Mouse (Mus musculus) B cell, adult 2 months (primary cell): ENCODE results near the gene Iqsec3.
A peak's percentile ranks its signal among the peaks of the same experiment; 100 is the strongest.

ENCODE experiments used
- DNase-seq, 2 experiments: peaks; one replicate each; pipeline ENCODE4 v3.0.0; 2022

Iqsec3 gene

GRCm38 (mm10) chr6:121453776-121454175 is 19.7 kb downstream of the Iqsec3 start:
- no peak for DNase-seq

GRCm38 (mm10) chr6:121451703-121452102 is 21.8 kb downstream of the Iqsec3 start:
- DNase-seq = no peak

GRCm38 (mm10) chr6:121440696-121441220 is 32.7 kb downstream of the Iqsec3 start:
- DNase-seq = no peak

GRCm38 (mm10) chr6:121424830-121425229 is 48.6 kb downstream of the Iqsec3 start:
- no peak for DNase-seq

- DNase-seq = no peak
Measured at GRCm38 (mm10) chr6:121424403-121424802, 49.1 kb downstream of the Iqsec3 start.

GRCm38 (mm10) chr6:121412558-121413297 is 60.8 kb downstream of the Iqsec3 start:
- DNase-seq = no peak

- no peak for DNase-seq
Measured at GRCm38 (mm10) chr6:121407571-121408011, 65.9 kb downstream of the Iqsec3 start.

GRCm38 (mm10) chr6:121405311-121405710 is 68.2 kb downstream of the Iqsec3 start:
- no peak for DNase-seq

GRCm38 (mm10) chr6:121402661-121403244 is 70.7 kb downstream of the Iqsec3 start:
- no peak for DNase-seq

GRCm38 (mm10) chr6:121401826-121402660 is 71.4 kb downstream of the Iqsec3 start:
- DNase-seq = no peak

GRCm38 (mm10) chr6:121401140-121401539 is 72.3 kb downstream of the Iqsec3 start:
- DNase-seq = no peak

- DNase-seq = no peak
Measured at GRCm38 (mm10) chr6:121392610-121393252, 80.7 kb downstream of the Iqsec3 start.

- peak in 1 of 2 experiments; percentile 12 for DNase-seq
Measured at GRCm38 (mm10) chr6:121385397-121385796, 88.1 kb downstream of the Iqsec3 start.

GRCm38 (mm10) chr6:121382071-121382470 is 91.4 kb downstream of the Iqsec3 start:
- no peak for DNase-seq

- no peak for DNase-seq
Measured at GRCm38 (mm10) chr6:121380576-121380975, 92.9 kb downstream of the Iqsec3 start.

GRCm38 (mm10) chr6:121378256-121378655 is 95.2 kb downstream of the Iqsec3 start:
- DNase-seq = no peak

- DNase-seq = no peak
Measured at GRCm38 (mm10) chr6:121376159-121376558, 97.3 kb downstream of the Iqsec3 start.

GRCm38 (mm10) chr6:121371197-121371980 is 102.1 kb downstream of the Iqsec3 start:
- no peak for DNase-seq

GRCm38 (mm10) chr6:121367099-121367498 is 106.4 kb downstream of the Iqsec3 start:
- no peak for DNase-seq

- peak; percentile 70 for DNase-seq
Measured at GRCm38 (mm10) chr6:121366537-121366936, 106.9 kb downstream of the Iqsec3 start.

GRCm38 (mm10) chr6:121363956-121364355 is 109.5 kb downstream of the Iqsec3 start:
- no peak for DNase-seq

- DNase-seq = no peak
Measured at GRCm38 (mm10) chr6:121363061-121363460, 110.4 kb downstream of the Iqsec3 start.
